Mouse (Mus musculus): ENCODE measurements around the gene Mvb12a.
"Not testable (repeated sequence)": the region's sequence is repeated elsewhere in the genome, so short reads cannot be mapped to it uniquely, and the experiment has no call there.

The Mvb12a gene

GRCm38 (mm10) chr8:71542632-71543343 lies at the start of gene Mvb12a:
Mvb12a (plus strand) TSS chr8:71542922.
- DNase-seq (ENCODE audit: low spot score): peak; percentile 98

GRCm38 (mm10) chr8:71495039-71495438 lies 47.7 kb upstream of the Mvb12a start:
- DNase-seq (ENCODE audit: low spot score): peak; percentile 68

DNA sequence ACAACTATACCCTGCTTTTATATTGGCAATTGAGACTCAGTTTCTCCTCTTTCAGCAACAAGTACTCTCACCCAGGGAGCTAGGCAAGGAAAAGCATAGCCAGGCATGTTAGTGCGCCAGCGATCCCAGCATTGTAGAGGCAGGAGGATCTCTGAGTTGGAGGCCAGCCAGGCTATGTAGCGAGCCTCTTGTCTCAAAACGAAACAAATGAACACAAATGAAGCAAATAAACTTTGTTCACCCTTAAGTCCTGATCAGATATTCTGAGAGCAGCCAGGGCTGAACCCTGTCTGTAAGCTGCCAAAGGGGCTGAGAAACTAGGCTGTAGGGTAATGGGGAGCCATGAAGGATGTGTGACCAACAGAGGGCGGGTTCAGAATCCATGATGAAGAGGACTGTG lies 46.9 kb upstream of the Mvb12a start:
- no peak for DNase-seq (ENCODE audit: low spot score)

GRCm38 (mm10) chr8:71496481-71496880 lies 46.2 kb upstream of the Mvb12a start:
- DNase-seq (ENCODE audit: low spot score): no peak

GRCm38 (mm10) chr8:71497077-71497645 lies 45.6 kb upstream of the Mvb12a start:
- no peak for DNase-seq (ENCODE audit: low spot score)

DNA sequence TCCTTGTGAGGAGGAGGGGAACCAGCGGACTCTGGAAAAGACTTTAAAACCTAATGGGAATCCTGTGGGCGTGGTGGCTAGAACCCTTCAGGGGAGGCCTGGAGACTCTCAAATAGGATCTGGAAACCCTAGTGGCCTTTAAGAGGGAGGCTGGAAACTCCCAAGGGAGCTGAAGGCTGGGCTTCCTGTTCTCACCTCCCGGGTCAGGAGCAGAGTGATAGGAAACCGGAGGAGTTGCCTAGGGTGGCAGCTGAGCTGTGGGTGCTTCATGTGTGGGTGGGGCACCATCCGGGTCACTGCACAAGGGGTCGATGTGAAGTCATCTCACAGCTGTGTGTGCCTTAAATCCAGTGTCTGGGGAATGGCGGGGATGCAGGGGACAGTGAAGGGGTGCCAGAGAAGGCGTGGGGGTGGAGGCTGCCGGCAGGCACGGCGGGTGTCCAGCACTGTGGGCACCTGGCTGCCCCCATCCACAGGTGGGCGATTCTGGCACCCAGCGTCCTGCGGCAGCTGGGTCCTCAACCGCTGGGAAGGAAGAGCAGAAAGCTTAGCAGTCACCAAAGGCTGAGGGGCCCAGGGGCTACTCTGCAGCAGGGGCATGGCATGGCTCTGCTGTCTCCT lies 44.7 kb upstream of the Mvb12a start:
- no peak for DNase-seq (ENCODE audit: low spot score)

- DNase-seq (ENCODE audit: low spot score): no peak
Measured at GRCm38 (mm10) chr8:71498816-71499690, 43.7 kb upstream of the Mvb12a start.

DNA sequence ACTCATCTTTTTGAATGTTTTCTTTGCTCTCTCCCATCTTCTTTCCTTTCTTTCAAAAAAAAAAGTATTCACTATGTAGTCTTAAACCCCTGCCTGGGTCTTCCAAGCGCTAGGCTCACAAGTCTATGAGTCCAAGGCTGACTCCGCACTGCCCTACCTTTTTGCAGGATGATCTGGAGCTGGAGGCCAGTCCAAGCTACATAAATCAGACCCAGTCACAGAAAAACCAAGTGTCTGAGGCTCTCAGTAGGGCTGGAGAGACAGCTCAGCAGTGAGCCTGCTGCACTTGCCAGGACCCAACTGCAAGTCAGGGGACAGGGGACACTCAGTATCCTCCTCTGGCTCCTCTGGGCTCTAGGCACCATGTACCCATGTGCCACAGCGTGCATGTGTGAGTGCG lies 38.4 kb upstream of the Mvb12a start:
- no peak for DNase-seq (ENCODE audit: low spot score)

GRCm38 (mm10) chr8:71505326-71505725 lies 37.4 kb upstream of the Mvb12a start:
- DNase-seq (ENCODE audit: low spot score): no peak

- DNase-seq (ENCODE audit: low spot score): no peak
Measured at GRCm38 (mm10) chr8:71505979-71506378, 36.7 kb upstream of the Mvb12a start.

GRCm38 (mm10) chr8:71507589-71508104 lies 35.1 kb upstream of the Mvb12a start:
- DNase-seq (ENCODE audit: low spot score): peak; percentile 72

DNA sequence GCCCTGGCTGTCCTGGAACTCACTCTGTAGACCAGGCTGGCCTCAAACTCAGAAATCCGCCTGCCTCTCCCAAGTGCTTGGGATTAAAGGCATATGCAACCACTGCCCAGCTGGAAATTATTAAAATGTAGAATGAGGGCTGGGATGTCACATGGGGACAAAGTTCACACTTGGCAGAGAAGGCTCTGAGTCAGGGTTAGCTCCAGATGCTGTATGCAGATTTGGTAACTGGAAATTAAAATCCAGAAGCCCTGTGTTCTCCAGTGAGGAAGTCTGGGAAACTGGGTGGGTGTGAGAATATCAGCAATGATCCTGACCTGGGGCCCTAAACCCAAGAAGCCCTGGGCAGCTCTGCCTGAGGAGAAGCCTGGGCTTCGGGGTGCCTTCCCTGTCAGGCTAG lies 33.4 kb upstream of the Mvb12a start:
- DNase-seq (ENCODE audit: low spot score): no peak

DNA sequence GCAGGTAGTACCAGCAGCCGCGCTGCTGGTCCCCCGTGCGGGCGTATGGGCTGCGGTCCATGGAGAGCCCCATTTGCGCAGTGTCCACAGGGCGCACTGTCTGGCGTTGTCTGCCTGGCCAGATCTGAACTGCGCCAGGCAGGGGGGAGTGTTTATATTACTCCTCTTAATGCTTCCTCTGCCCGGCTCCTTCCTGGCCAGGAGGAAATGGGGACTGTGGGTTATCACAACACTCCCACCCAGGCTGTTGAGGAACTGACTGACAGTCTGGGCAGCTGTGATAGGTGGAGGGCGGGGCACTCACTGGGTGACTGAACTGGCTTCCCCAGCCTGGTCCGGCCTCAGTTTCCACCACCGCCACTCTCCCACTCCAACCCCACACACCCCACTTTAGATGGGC lies 31.1 kb upstream of the Mvb12a start, which contains the start of gene Plvap:
Plvap (minus strand) TSS at position 109 of the 400 bp plus-strand sequence.
- no peak for DNase-seq (ENCODE audit: low spot score)

GRCm38 (mm10) chr8:71513018-71513754 lies 29.5 kb upstream of the Mvb12a start:
- DNase-seq (ENCODE audit: low spot score): no peak

DNA sequence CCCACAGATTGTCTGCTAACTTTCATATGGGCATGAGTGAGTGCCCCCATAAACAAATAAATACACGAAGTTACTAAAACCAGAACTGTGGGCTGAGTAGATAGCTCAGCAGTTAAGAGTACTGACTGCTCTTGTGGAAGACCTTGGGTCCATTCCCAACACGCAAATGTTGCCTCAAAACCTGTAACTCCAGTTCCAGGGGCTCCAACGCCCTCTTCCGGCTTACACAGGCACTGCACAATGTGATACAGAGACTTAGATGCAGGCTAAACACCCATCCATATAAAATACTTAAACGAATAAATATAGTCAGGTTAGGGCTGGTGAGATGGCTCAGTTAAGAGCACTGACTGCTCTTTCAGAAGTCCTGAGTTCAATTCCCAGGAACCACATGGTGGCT lies 27.7 kb upstream of the Mvb12a start:
- DNase-seq (ENCODE audit: low spot score): no peak

DNA sequence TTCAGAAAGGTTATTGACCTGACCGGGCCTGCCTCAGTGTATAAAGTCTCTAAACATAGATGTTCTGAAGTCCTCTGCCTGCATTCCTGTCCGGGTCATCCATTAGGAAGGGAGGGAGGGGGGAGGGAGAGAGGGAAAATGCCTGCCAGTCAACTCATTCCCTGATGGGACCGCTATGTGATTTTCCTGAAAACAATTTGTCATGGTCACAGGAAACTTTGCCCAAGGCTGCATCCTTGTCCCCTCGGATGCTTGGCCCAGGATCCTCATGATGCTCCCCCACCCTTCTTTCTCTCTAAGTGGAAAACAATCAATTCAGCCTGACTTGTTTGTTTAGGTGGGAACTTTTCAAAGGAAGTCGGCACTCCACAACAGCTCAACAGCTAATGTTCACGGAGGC lies 25.9 kb upstream of the Mvb12a start:
- no peak for DNase-seq (ENCODE audit: low spot score)

DNA sequence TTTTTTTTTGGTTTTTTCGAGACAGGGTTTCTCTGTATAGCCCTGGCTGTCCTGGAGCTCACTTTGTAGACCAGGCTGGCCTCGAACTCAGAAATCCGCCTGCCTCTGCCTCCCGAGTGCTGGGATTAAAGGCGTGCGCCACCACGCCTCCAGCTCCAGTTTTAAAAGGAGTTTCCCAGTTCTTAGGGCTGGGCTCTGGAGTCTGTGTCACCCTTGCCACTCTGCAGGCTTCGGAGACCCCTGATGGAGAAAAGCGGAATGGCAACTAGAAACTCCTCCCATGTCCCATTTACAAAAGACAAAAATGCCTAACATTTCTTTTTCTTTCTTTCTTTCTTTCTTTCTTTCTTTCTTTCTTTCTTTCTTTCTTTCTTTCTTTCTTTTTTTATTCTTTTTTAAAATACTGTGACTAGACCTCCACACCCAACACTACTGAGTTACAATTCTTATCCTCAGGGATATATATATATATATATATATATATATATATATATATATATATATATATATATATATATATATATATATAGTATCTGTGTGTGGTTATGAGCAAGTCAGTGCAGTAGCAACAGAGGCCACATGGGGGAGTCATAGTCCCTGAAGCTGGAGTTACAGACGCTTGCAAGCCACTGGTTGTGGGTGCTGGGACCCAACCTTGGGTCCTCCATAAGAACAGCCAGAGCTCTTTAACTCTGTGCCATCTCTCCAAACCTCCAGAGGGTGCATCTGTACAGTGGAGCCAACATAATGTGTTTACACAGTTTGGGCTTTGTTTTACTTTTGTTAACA lies 23.5 kb upstream of the Mvb12a start:
- not testable (repeated sequence) for DNase-seq (ENCODE audit: low spot score)

DNA sequence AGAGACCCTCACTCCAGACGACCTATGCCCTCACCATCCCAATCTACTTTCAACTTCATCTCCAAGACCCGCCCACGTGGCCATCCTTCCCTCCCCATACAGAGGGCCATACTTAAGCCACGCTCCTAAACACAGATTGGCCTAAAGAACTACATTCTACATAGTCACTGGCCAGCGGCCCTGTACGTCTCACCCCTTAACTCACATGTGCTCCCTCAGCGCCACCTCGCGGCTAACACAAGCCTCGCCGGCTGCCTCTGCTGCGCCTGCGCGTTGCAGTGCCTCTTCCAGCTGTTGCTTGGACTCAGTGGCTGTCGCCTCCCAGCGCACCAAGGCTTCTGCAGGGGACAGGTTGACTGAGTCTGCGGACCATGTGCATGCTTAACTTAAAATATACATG lies 21.1 kb upstream of the Mvb12a start:
- DNase-seq (ENCODE audit: low spot score): peak; percentile 86

DNA sequence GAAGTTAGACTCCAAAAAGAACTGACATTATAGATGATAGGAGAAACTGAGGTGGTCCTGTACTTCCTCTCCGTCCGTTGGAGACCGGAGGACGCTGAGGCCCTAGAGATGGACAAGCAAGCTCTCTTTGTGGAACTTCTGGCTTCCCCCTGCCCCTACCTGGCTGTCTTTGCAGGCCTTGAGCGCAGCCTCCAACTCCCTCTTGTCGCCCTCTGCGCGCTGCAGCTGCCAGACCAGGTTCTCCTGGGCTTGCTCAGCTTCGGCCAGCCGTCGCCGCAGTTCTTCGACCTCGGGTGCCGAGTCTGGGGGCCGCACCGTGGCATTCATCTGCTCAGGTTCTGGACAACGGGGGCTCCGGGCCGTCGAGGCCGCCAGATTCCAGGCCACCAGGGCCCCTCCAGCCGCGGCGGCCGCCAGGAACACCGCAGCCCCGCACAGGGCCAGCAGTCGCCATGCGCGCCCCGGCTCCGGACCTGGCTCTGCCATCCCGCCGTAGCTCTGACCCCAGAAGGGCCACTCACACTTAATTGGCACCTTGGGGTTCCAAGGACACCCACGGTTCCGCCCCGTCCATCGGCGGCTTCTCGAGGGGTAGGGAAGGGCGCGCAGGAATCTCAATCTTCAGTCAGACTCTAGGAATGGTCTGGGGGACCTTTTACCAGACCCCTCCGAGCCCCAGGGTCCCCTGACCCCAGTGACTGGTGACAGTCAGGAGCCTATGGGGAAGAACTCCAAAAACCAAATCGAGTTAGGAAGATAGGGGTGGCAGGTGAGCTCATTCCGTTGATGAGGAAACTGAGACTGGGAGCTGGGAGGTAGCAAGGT lies 17.3 kb upstream of the Mvb12a start, which contains the start of gene Ccdc194:
Ccdc194 (minus strand) TSS at position 486 of the 825 bp plus-strand sequence.
- DNase-seq (ENCODE audit: low spot score): no peak

- DNase-seq (ENCODE audit: low spot score): no peak
Measured at GRCm38 (mm10) chr8:71526272-71526671, 16.4 kb upstream of the Mvb12a start.
